Mouse (Mus musculus): ENCODE data around the gene Apobec4. TPM values are rescaled to one million over a fixed set of nuclear protein-coding genes. Genes with fewer than 3 reads are reported as not detected.

The Apobec4 gene
- total and polyA plus RNA-seq, 2 experiments from 2014 or later: not detected

DNA sequence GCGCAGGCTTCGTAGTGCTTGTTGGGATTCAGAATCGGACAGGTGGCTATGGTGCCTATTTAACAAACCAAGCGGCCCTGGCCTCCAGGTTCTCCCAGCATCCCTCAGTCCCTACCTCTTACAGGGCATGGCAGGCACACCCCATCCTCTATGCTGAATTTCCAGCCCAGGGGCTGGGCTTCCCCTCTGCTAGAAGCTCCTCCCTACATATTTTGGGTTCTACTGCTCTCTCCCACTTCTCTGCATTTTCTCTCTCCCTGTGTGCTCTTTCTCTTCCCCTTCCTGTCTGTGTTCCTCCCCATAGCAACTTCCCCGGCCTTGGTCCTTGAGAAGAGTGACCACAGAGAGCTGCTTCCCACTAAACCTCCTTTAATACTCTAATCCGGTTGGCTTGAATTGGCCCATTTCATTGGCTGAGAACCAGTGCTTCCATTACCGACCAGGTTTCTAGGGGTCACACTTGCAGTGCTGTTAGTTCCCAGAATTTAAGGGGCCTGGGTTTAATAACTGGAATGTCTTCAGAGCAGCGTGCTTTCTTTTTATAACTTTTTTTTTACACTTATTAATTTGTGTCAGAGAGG lies 46.4 kb downstream of the Apobec4 start:
- 80% methylated on average over 8 of the region's 8 CpGs for WGBS
- ATAC-seq (ENCODE audit: insufficient read depth, low read depth) (no peak), DNase-seq (ENCODE audit: low spot score) (no peak)
- Histone ChIP-seq H3K9ac (replicated peaks; ENCODE audit: low read depth, low read length) (no peak overlapping the region), H3K9me3 (replicated peaks; ENCODE audit: control insufficient read depth, low read length) (no peaks in the 10 kb centered on the region), H3K4me2 (ENCODE audit: low read depth, low read length) (no peak overlapping the region), H3K4me1 (ENCODE audit: control insufficient read depth, insufficient read depth) (0 out of 2 replicates have a peak, but pooled peaks cover 12% of the 10 kb centered on the region), H3K4me3 (ENCODE audit: low read depth, low read length) (no peak overlapping the region), H3K27ac (ENCODE audit: low read depth) (no peak overlapping the region), H3K36me3 (replicated peaks; ENCODE audit: control insufficient read depth, insufficient read depth, low read length) (no peaks in the 10 kb centered on the region), H3K27me3 (ENCODE audit: control insufficient read depth, insufficient read depth, low read length) (no peaks in the 10 kb centered on the region)
- TF ChIP-seq CTCF (IDR thresholded peaks at IDR 0.05; ENCODE audit: low read depth) (no peak), EP300 (IDR thresholded peaks at IDR 0.05; ENCODE audit: low read depth) (no peak)

DNA sequence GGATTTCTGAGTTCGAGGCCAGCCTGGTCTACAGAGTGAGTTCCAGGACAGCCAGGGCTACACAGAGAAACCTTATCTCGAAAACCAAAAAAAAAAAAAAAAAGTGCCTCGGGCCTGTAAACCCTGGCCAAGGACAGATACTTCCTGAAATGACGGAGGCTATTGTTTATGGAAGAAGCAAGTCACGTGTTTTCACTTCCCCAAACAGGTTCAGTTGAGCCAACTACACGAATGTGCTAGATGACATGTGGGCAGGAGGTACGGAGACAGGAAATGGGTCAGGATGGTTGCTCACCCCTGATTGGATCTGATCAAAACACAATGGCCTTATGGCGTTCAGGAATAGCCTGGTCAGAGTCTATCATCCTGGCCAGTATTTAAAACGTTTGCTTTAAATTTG lies 47.8 kb downstream of the Apobec4 start:
- no peak overlapping the region for H3K4me2 ChIP-seq (ENCODE audit: low read depth, low read length)
- peak; percentile 63 for DNase-seq (ENCODE audit: low spot score)
- 48% methylated on average over 9 of the region's 9 CpGs for WGBS
- no peaks in the 10 kb centered on the region for H3K27me3 ChIP-seq (ENCODE audit: control insufficient read depth, insufficient read depth, low read length)
- no peak overlapping the region for H3K4me3 ChIP-seq (ENCODE audit: low read depth, low read length)
- peak; percentile 72 for ATAC-seq (ENCODE audit: insufficient read depth, low read depth)
- H3K27ac ChIP-seq (ENCODE audit: low read depth): peak overlapping the region; percentile 67
- H3K4me1 ChIP-seq (ENCODE audit: control insufficient read depth, insufficient read depth): 0 out of 2 replicates have a peak, but pooled peaks cover 12% of the 10 kb centered on the region
- no peak overlapping the region for H3K9ac ChIP-seq (replicated peaks; ENCODE audit: low read depth, low read length)
- no peak for TF ChIP-seq CTCF (IDR thresholded peaks at IDR 0.05; ENCODE audit: low read depth)
- TF ChIP-seq EP300 (IDR thresholded peaks at IDR 0.05; ENCODE audit: low read depth): no peak
- no peaks in the 10 kb centered on the region for H3K36me3 ChIP-seq (replicated peaks; ENCODE audit: control insufficient read depth, insufficient read depth, low read length)
- no peaks in the 10 kb centered on the region for H3K9me3 ChIP-seq (replicated peaks; ENCODE audit: control insufficient read depth, low read length)

DNA sequence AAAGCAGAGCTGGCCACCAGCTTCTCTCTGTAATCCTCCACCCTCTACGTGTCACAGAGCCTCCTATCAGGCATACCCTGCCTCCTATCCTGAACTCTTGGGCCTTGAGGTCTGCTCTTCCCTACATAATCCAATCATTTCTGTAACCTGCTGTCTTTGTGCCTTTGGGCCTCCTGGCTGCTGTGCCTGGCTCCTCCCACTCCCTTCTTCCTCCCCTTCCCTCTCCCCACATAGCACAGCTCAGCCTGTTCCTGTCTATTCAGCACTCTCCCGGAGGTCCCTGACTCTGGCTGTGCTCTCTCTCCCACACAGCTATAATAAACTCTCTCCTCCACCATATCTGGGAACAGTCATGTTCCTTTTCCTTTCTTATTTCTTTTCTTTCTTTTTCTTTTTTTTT lies 49.5 kb downstream of the Apobec4 start, which contains the start of gene Ncf2:
Gene Ncf2 (plus strand): TSS at position 298 of the 400 bp plus-strand sequence.
- Histone ChIP-seq H3K36me3 (replicated peaks; ENCODE audit: control insufficient read depth, insufficient read depth, low read length) (no peaks in the 10 kb centered on the region), H3K9me3 (replicated peaks; ENCODE audit: control insufficient read depth, low read length) (no peaks in the 10 kb centered on the region), H3K4me3 (ENCODE audit: low read depth, low read length) (no peak within 1 kb of the TSS), H3K4me1 (ENCODE audit: control insufficient read depth, insufficient read depth) (0 out of 2 replicates have a peak, but pooled peaks cover 12% of the 10 kb centered on the region), H3K4me2 (ENCODE audit: low read depth, low read length) (no peak within 1 kb of the TSS), H3K27me3 (ENCODE audit: control insufficient read depth, insufficient read depth, low read length) (no peaks in the 10 kb centered on the region), H3K9ac (replicated peaks; ENCODE audit: low read depth, low read length) (no peak within 1 kb of the TSS), H3K27ac (ENCODE audit: low read depth) (peak within 1 kb of the TSS; percentile 59)
- DNase-seq (ENCODE audit: low spot score) (peak; percentile 61), ATAC-seq (ENCODE audit: insufficient read depth, low read depth) (peak; percentile 79)
- 32% methylated on average over 2 of the region's 2 CpGs for WGBS
- TF ChIP-seq CTCF (IDR thresholded peaks at IDR 0.05; ENCODE audit: low read depth) (no peak), EP300 (IDR thresholded peaks at IDR 0.05; ENCODE audit: low read depth) (no peak)

DNA sequence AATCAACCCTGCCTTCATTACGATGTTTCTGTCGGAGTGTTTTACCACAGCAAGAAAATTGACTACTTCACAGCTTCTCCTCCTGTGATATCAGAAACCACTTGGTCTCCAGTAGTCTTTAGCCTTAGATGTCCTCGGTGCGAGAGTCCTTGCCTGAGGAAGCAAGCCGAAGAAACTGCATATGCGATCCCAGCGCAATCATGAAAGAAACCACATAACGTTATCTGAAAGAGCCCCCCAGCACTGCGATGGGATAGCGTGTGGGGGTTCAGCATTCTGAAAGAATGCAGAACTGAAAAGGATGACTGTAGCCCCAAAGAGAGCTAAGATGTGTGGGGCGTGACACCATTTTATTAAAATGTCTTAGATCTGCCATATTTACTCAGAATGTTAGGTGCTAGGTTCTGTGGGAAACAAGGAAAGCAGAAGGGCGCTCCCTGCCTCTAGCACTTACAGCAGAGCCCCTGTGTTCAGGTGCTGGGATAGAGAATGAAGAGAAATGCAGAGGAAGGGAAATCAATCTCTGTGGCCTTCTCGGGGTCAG lies 50.4 kb downstream of the Apobec4 start:
- H3K9ac ChIP-seq (replicated peaks; ENCODE audit: low read depth, low read length): no peak overlapping the region
- H3K36me3 ChIP-seq (replicated peaks; ENCODE audit: control insufficient read depth, insufficient read depth, low read length): no peaks in the 10 kb centered on the region
- TF ChIP-seq EP300 (IDR thresholded peaks at IDR 0.05; ENCODE audit: low read depth) (no peak), CTCF (IDR thresholded peaks at IDR 0.05; ENCODE audit: low read depth) (no peak)
- H3K27ac ChIP-seq (ENCODE audit: low read depth): 0 out of 2 replicates have a peak overlapping the region, but pooled peaks have one; percentile 59
- WGBS: 77% methylated on average over 13 of the region's 13 CpGs
- no peak overlapping the region for H3K4me3 ChIP-seq (ENCODE audit: low read depth, low read length)
- DNase-seq (ENCODE audit: low spot score) (no peak), ATAC-seq (ENCODE audit: insufficient read depth, low read depth) (no peak)
- no peak overlapping the region for H3K4me2 ChIP-seq (ENCODE audit: low read depth, low read length)
- H3K27me3 ChIP-seq (ENCODE audit: control insufficient read depth, insufficient read depth, low read length): no peaks in the 10 kb centered on the region
- H3K9me3 ChIP-seq (replicated peaks; ENCODE audit: control insufficient read depth, low read length): no peaks in the 10 kb centered on the region
- 0 out of 2 replicates have a peak, but pooled peaks cover 11% of the 10 kb centered on the region for H3K4me1 ChIP-seq (ENCODE audit: control insufficient read depth, insufficient read depth)

DNA sequence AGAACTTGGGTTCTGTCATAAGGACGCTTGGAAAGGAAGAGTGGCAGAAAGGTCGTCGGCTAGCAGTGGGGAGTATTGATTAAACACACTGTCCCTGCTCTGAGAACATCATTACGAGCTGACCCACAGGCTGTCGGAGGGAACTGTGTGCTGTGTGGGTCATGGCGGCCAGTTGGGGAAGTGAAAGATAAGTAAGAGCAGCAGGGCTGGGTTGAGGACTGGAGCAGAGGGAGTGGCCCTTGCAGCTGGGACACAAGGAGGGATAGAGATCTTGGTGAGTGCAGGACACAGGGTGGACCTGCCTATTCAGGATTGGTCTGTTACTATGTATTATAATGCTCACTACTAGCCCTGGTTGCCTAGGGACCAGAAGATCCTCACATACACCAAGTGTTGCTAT lies 54.6 kb downstream of the Apobec4 start:
- Histone ChIP-seq H3K27me3 (ENCODE audit: control insufficient read depth, insufficient read depth, low read length) (no peaks in the 10 kb centered on the region), H3K4me3 (ENCODE audit: low read depth, low read length) (no peak overlapping the region), H3K4me2 (ENCODE audit: low read depth, low read length) (no peak overlapping the region), H3K4me1 (ENCODE audit: control insufficient read depth, insufficient read depth) (0 out of 2 replicates have a peak, but pooled peaks cover 5% of the 10 kb centered on the region), H3K9ac (replicated peaks; ENCODE audit: low read depth, low read length) (no peak overlapping the region), H3K9me3 (replicated peaks; ENCODE audit: control insufficient read depth, low read length) (no peaks in the 10 kb centered on the region), H3K36me3 (replicated peaks; ENCODE audit: control insufficient read depth, insufficient read depth, low read length) (no peaks in the 10 kb centered on the region), H3K27ac (ENCODE audit: low read depth) (no peak overlapping the region)
- ATAC-seq (ENCODE audit: insufficient read depth, low read depth) (no peak), DNase-seq (ENCODE audit: low spot score) (no peak)
- 71% methylated on average over 6 of the region's 6 CpGs for WGBS
- TF ChIP-seq EP300 (IDR thresholded peaks at IDR 0.05; ENCODE audit: low read depth) (no peak), CTCF (IDR thresholded peaks at IDR 0.05; ENCODE audit: low read depth) (no peak)

Other genes with a start within 250 kb of the Apobec4 start
- 38.9 and 48.1 TPM in 2 replicates for gene Rgl1, start 15.8 kb downstream of the Apobec4 start, total RNA-seq (2014; rRNA removed; ENCODE audit: low replicate concordance)
- 36.7 and 41.6 TPM in 2 replicates for gene Rgl1, start 15.8 kb downstream of the Apobec4 start, polyA plus RNA-seq (2015; fragmentation: Nextera tagmentation; extraction: Ambion mirVana)
- 94.3 and 95.1 TPM in 2 replicates for gene Arpc5, start 16.0 kb downstream of the Apobec4 start, total RNA-seq (2014; rRNA removed; ENCODE audit: low replicate concordance)
- gene Arpc5, start 16.0 kb downstream of the Apobec4 start, polyA plus RNA-seq (2015; fragmentation: Nextera tagmentation; extraction: Ambion mirVana): 136 and 152 TPM in 2 replicates
- 2.3 and 5.8 TPM in 2 replicates for gene Ncf2, start 49.6 kb downstream of the Apobec4 start, total RNA-seq (2014; rRNA removed; ENCODE audit: low replicate concordance)
- 1.6 and 2.4 TPM in 2 replicates for gene Ncf2, start 49.6 kb downstream of the Apobec4 start, polyA plus RNA-seq (2015; fragmentation: Nextera tagmentation; extraction: Ambion mirVana)
- gene Smg7, start 152.1 kb downstream of the Apobec4 start, total RNA-seq (2014; rRNA removed; ENCODE audit: low replicate concordance): 30.9 and 46.0 TPM in 2 replicates
- 12.5 and 13.5 TPM in 2 replicates for gene Smg7, start 152.1 kb downstream of the Apobec4 start, polyA plus RNA-seq (2015; fragmentation: Nextera tagmentation; extraction: Ambion mirVana)
- 0.15 and 0.69 TPM in 2 replicates for gene Nmnat2, start 204.4 kb downstream of the Apobec4 start, total RNA-seq (2014; rRNA removed; ENCODE audit: low replicate concordance)
- 0.47 and 0.57 TPM in 2 replicates for gene Nmnat2, start 204.4 kb downstream of the Apobec4 start, polyA plus RNA-seq (2015; fragmentation: Nextera tagmentation; extraction: Ambion mirVana)